Mouse (Mus musculus) midbrain, postnatal 0 days (tissue): Measurements from ENCODE around the gene Cspg4. TPM values are rescaled to one million over a fixed set of nuclear protein-coding genes. Genes with fewer than 3 reads are reported as not detected.

Experiments
- ATAC-seq: fragments of 200-750 bp; cut with Nextera tagmentation; 2 replicates; pipeline ENCODE4 v1.8.0; 2017; ENCODE audit warnings: moderate number of reproducible peaks, mild to moderate bottlenecking, moderate TSS enrichment, moderate library complexity; ENCODE audit not compliant: low FRiP score
- DNase-seq: peaks from one replicate; pipeline ENCODE4 v3.0.0-alpha.2; 2015; ENCODE audit warnings: low spot score
- H3K27ac ChIP-seq: fragments of 300-500 bp; sonication (generic); 2 replicates; pipeline ENCODE4 v1.5.1; 2014; ENCODE audit warnings: low read depth, mild to moderate bottlenecking, low read length, mixed read lengths
- H3K27me3 ChIP-seq: fragments of 300-500 bp; sonication (generic); 2 replicates; pipeline ENCODE4 v1.6.1; 2014; ENCODE audit warnings: low read length, control low read depth, mixed read lengths; ENCODE audit not compliant: insufficient read depth
- H3K36me3 ChIP-seq: fragments of 300-500 bp; sonication (generic); 2 replicates; pipeline ENCODE4 v1.6.1; 2014; ENCODE audit warnings: low read length, control low read depth, mixed read lengths; ENCODE audit not compliant: insufficient read depth
- H3K4me1 ChIP-seq: fragments of 300-500 bp; sonication (generic); 2 replicates; pipeline ENCODE4 v1.6.1; 2014; ENCODE audit warnings: mild to moderate bottlenecking, control low read depth, antibody characterized with exemption, low read length, mixed read lengths; ENCODE audit not compliant: insufficient read depth
- H3K4me2 ChIP-seq: fragments of 300-500 bp; sonication (generic); 2 replicates; pipeline ENCODE4 v1.6.1; 2014; ENCODE audit warnings: low read depth, mild to moderate bottlenecking, low read length, mixed read lengths; ENCODE audit not compliant: poor library complexity, severe bottlenecking
- H3K4me3 ChIP-seq: fragments of 300-500 bp; sonication (generic); 2 replicates; pipeline ENCODE4 v1.5.1; 2014; ENCODE audit warnings: low read depth, mild to moderate bottlenecking, low read length, moderate library complexity
- H3K9ac ChIP-seq: fragments of 300-500 bp; sonication (generic); replicated peaks from 2 replicates; pipeline ENCODE4 v1.6.1; 2014; ENCODE audit warnings: mild to moderate bottlenecking, low read length, moderate library complexity, mixed read lengths; ENCODE audit not compliant: poor library complexity, severe bottlenecking
- H3K9me3 ChIP-seq: fragments of 300-500 bp; sonication (generic); 2 replicates; pipeline ENCODE4 v1.6.1; 2016; ENCODE audit warnings: low read length, control low read depth
- CTCF ChIP-seq: IDR thresholded peaks from 2 replicates; pipeline ENCODE4 v1.5.1; 2016; ENCODE audit warnings: antibody characterized with exemption, mild to moderate bottlenecking
- WGBS: fragments of 180-500 bp; shearing (Covaris S2); extraction: QIAGEN DNeasy Blood & Tissue Kit; methylation state at CpG from one replicate; pipeline ENCODE4 v1.1.7; 2014; 5-methylcytosine and 5-hydroxymethylcytosine counted together
- polyA plus RNA-seq: library from polyadenylated mRNA; unstranded; fragments of >200 nt; fragmentation: Nextera tagmentation; extraction: Ambion mirVana; gene quantifications from 2 replicates; pipeline ENCODE4 v1.2.1, GENCODE M21; 2015
- total RNA-seq: library from RNA; depleted of rRNA; stranded (reverse); fragments of >200 nt; gene quantifications from 2 replicates; pipeline ENCODE4 v1.2.3, GENCODE M21; 2014

The Cspg4 gene
- total and polyA plus RNA-seq, 2 experiments from 2014 or later, result 7.5 to 37.3 TPM

DNA sequence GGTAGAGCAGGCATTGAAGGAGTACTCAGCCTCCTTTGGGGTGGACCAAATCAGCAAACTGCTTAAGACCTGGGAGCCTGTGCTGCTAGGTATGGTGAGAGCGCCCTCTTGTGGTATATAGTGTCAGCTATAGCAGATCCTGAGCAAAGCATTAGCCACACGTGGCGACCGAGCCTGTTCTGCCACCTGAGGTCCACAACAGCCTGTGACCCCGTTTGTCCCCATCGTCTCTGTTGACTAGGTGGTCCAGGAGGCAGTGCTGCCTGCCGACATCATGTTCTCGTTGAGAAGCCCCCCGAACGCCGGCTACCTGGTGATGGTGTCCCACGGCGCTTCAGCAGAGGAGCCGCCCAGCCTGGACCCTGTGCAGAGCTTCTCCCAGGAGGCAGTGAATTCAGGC, 25.0 kb downstream of the Cspg4 start:
- 0 out of 2 replicates have a peak overlapping the region, but pooled peaks have one; percentile 8 for H3K4me3 ChIP-seq
- H3K27ac ChIP-seq, result no peak overlapping the region
- H3K36me3 ChIP-seq, result no peaks in the 10 kb centered on the region
- H3K27me3 ChIP-seq, result 0 out of 2 replicates have a peak, but pooled peaks cover 2% of the 10 kb centered on the region
- peak; percentile 47; the same call in 1 of the 2 replicates for ATAC-seq
- H3K4me1 ChIP-seq, result no peaks in the 10 kb centered on the region
- peak; percentile 93 for DNase-seq
- peak; percentile 95 for TF ChIP-seq CTCF
- 9% methylated on average over 14 of the region's 14 CpGs for WGBS
- no peaks in the 10 kb centered on the region for H3K9me3 ChIP-seq
- H3K9ac ChIP-seq, result no peak overlapping the region
- peak overlapping the region; percentile 49 for H3K4me2 ChIP-seq

DNA sequence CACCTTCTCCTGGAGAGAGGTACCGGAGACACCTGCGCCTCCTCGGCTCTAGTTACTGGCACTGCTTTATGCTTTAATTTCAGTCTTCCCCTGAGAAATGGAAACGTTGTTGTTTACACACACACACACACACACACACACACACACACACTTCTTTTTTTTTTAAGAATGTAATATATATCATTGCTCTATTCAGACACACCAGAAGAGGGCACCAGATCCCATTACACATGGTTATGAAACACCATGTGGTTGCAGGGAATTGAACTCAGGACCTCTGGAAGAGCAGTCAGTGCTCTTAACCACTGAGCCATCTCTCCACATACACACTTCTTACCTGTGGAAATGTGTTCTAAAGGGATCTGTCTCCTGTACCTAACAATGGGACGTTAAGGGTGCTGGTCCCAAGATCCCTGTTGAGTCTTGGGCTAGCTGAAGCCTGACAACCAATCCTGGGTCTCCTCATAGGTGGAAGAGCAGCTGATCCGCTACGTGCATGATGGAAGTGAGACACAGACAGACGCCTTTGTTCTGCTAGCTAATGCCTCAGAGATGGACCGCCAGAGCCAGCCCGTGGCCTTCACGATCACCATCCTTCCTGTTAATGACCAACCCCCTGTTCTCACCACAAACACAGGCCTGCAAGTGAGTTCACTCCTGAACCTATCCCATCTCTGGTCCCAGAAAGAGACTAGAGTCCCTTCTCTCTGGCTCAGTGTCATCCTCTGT, 25.9 kb downstream of the Cspg4 start:
- TF ChIP-seq CTCF, result peak; percentile 45
- Histone ChIP-seq H3K4me2 (no peak overlapping the region; the same call in 1 of the 2 replicates), H3K9me3 (no peaks in the 10 kb centered on the region), H3K36me3 (no peaks in the 10 kb centered on the region), H3K4me1 (no peaks in the 10 kb centered on the region), H3K9ac (no peak overlapping the region), H3K27ac (no peak overlapping the region), H3K27me3 (0 out of 2 replicates have a peak, but pooled peaks cover 2% of the 10 kb centered on the region), H3K4me3 (no peak overlapping the region)
- WGBS, result 73% methylated on average over 11 of the region's 11 CpGs
- no peak for DNase-seq
- no peak for ATAC-seq

DNA sequence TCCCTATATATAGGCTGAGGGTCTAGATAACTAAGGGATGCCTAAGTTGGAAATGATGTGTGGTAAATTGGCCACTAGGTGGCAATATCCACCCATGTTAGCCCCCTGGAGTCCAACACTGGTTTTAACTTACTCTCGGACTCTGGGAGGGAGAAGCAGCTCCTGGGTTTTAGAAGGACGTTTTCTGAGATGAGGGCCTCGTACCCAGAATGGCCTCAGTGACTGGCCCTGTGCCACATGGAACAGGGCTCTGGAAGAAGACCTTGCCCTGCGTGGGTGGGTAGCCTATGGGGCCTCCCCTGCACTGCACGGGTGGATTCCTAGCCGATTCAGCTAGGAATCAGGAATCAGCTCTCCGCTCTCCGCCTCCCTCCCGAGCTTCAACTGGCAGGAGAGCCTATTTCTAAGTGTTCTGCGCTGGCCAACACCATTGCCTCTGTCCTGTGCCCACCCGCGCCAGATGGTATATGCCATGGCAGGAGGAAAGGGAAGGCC, 26.7 kb downstream of the Cspg4 start:
- Histone ChIP-seq H3K27ac (no peak overlapping the region), H3K36me3 (no peaks in the 10 kb centered on the region), H3K9me3 (no peaks in the 10 kb centered on the region), H3K4me1 (no peaks in the 10 kb centered on the region), H3K9ac (no peak overlapping the region), H3K27me3 (0 out of 2 replicates have a peak, but pooled peaks cover 2% of the 10 kb centered on the region), H3K4me3 (no peak overlapping the region), H3K4me2 (peak overlapping the region; percentile 38)
- WGBS, result 29% methylated on average over 12 of the region's 12 CpGs
- TF ChIP-seq CTCF, result peak; percentile 99
- peak; percentile 64 for ATAC-seq
- peak; percentile 90 for DNase-seq

DNA sequence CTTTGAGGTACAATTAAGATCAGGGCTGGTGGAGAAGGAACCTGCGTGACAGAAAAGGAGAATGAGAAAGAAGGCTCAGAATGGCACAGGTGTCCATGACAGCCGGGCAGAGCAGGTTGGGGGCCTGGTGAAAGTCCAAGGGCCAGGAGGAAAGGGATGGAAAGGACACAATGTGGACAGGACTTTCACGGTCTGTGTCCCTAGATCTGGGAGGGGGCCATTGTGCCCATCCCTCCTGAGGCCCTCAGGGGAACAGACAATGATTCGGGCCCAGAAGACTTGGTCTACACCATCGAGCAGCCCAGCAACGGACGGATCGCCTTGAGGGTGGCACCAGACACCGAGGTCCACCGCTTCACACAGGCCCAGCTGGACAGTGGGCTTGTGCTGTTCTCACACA, 27.3 kb downstream of the Cspg4 start:
- Histone ChIP-seq H3K36me3 (no peaks in the 10 kb centered on the region), H3K27me3 (0 out of 2 replicates have a peak, but pooled peaks cover 2% of the 10 kb centered on the region), H3K9ac (no peak overlapping the region), H3K27ac (no peak overlapping the region), H3K4me1 (no peaks in the 10 kb centered on the region), H3K9me3 (no peaks in the 10 kb centered on the region), H3K4me3 (no peak overlapping the region), H3K4me2 (no peak overlapping the region)
- no peak for TF ChIP-seq CTCF
- ATAC-seq (no peak), DNase-seq (no peak)
- 85% methylated on average over 10 of the region's 10 CpGs for WGBS

DNA sequence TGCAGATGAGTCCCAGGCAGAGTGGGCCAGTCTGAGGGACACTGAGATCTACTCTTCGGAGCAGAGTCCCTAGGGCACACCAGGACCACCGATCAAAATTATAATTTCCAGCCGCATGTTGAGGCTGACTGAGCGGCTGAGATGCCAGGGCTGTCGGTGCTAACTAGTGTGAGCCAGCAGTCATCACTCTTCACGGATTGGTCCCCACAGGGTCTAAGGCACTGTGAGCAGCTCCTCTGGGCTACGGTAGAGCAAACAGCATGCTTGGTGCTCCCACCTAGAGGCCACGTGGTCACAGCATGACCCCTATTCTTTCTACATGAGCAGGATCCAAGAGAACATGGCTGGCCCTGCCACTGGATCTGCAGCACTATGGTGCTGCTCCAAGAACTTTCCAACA, 28.5 kb downstream of the Cspg4 start:
- no peak for DNase-seq
- no peaks in the 10 kb centered on the region for H3K9me3 ChIP-seq
- H3K36me3 ChIP-seq, result no peaks in the 10 kb centered on the region
- no peak overlapping the region for H3K4me3 ChIP-seq
- H3K4me1 ChIP-seq, result no peaks in the 10 kb centered on the region
- no peak for ATAC-seq
- H3K9ac ChIP-seq, result no peak overlapping the region
- TF ChIP-seq CTCF, result no peak
- H3K27me3 ChIP-seq, result 0 out of 2 replicates have a peak, but pooled peaks cover 2% of the 10 kb centered on the region
- H3K27ac ChIP-seq, result no peak overlapping the region
- no peak overlapping the region for H3K4me2 ChIP-seq
- 56% methylated on average over 8 of the region's 8 CpGs for WGBS

DNA sequence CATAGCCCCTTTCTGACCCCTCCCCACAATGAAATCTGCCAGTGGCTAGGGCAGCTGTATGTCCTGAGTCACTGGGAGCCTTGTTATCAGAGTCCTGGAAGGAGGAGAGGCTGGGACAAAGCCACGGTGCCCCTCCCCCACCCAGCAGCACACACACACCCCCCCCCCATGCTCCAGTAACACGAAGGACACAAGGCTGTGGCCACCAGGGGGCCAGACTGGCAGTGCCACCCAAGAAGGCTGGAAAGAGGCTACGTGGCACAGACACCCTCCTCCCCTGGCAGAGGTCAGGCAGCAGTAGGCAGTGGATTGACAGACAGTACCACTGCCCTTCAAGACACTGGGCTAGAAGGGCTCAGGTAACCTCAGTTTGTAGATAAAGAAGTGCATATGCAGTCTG, 29.2 kb downstream of the Cspg4 start:
- Histone ChIP-seq H3K36me3 (no peaks in the 10 kb centered on the region), H3K27ac (no peak overlapping the region), H3K4me3 (no peak overlapping the region), H3K4me2 (no peak overlapping the region), H3K4me1 (no peaks in the 10 kb centered on the region), H3K9ac (no peak overlapping the region), H3K27me3 (0 out of 2 replicates have a peak, but pooled peaks cover 2% of the 10 kb centered on the region), H3K9me3 (no peaks in the 10 kb centered on the region)
- WGBS, result 4% methylated on average over 3 of the region's 3 CpGs
- DNase-seq (peak; percentile 58), ATAC-seq (no peak)
- TF ChIP-seq CTCF, result peak; percentile 57
